Mouse (Mus musculus): ENCODE data around the gene Uhrf1. TPM values are rescaled to one million over a fixed set of nuclear protein-coding genes. Genes with fewer than 3 reads are reported as not detected.

Gene Uhrf1
- polyA plus RNA-seq, 1 experiment from 2014 or later, result 107 TPM

DNA sequence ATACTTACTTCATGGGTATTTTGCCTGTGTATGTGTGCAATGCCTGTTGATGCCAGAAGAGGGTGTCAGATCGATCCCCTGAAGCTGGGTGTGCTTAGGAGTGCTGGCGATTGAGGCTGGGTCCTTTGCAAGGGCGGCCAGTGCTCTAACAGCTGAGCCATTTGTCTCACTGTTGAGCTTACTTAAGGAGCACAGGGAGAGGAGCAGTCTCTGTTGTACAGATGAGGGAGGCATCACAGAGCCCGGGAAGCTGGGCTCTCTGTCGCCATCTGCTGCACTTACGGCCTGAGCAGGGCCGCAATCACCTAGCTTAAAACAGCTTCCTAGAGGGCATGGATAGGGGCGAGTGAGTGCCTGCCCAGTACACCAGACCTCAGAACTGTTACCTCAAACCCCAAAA is 29.9 kb downstream of the Uhrf1 start:
- Histone ChIP-seq H3K4me3 (no peak overlapping the region), H3K4me2 (no peak overlapping the region), H3K9me3 (no peaks in the 10 kb centered on the region), H3K27ac (no peak overlapping the region), H3K9ac (no peak overlapping the region), H3K27me3 (no peaks in the 10 kb centered on the region), H3K36me3 (peaks cover 6% of the 10 kb centered on the region; the same call in 1 of the 2 replicates), H3K4me1 (peaks cover 40% of the 10 kb centered on the region)
- no peak for ATAC-seq (ENCODE audit: insufficient number of reproducible peaks, low FRiP score, low TSS enrichment, low read depth)
- 38% methylated on average over 8 of the region's 8 CpGs for WGBS

DNA sequence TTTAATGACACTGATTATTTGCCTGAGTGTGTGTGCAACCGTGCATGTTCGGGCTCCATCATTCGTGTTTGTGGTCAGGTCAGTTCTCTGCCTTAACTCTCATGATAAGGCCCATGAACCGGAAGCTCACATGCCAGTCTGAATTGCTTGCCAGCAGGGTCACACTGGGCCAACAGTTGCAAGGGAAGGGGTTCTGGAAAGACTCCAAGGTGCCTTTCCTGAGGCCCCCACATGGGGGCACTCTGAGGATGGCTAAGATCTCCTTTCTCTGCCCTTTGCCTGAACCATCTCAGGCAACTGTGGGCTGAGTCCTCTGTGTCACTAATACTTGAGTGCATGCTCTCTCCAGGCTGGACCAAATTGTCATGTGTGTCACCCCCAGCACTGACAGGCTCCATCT is 34.1 kb downstream of the Uhrf1 start:
- no peak overlapping the region for H3K4me2 ChIP-seq

DNA sequence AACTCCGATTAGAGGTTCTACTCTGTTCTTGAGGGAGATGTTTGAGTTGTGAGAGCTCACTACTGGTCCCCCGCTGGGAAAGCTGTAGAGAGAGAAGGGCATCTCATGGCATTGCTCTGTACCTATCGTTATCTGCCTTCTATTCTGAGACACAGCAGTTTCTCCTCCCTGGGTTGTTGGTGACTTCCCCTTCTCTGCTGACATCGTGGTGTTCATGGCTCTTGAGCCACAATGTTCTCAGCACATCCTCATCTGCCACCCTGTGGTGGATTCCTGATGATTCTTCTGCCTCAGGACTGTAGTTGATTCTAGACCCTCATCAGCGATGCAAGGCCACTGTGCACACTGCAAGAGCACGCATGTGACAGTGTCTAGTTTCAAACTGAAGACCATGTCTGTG is 34.7 kb downstream of the Uhrf1 start:
- H3K4me3 ChIP-seq, result no peak overlapping the region
- H3K9me3 ChIP-seq, result no peaks in the 10 kb centered on the region
- no peak overlapping the region for H3K27ac ChIP-seq
- no peak for ATAC-seq (ENCODE audit: insufficient number of reproducible peaks, low FRiP score, low TSS enrichment, low read depth)
- 89% methylated on average over 6 of the region's 6 CpGs for WGBS
- H3K9ac ChIP-seq, result no peak overlapping the region
- H3K27me3 ChIP-seq, result no peaks in the 10 kb centered on the region
- no peak overlapping the region for H3K4me2 ChIP-seq
- peaks cover 6% of the 10 kb centered on the region; the same call in 1 of the 2 replicates for H3K36me3 ChIP-seq
- H3K4me1 ChIP-seq, result peaks cover 17% of the 10 kb centered on the region

More for the DNA sequence above, 34.1 kb downstream of the Uhrf1 start:
- H3K36me3 ChIP-seq, result peaks cover 6% of the 10 kb centered on the region; the same call in 1 of the 2 replicates
- H3K27me3 ChIP-seq, result no peaks in the 10 kb centered on the region
- no peak for ATAC-seq (ENCODE audit: insufficient number of reproducible peaks, low FRiP score, low TSS enrichment, low read depth)
- H3K4me3 ChIP-seq, result no peak overlapping the region
- H3K27ac ChIP-seq, result no peak overlapping the region
- no peaks in the 10 kb centered on the region for H3K9me3 ChIP-seq
- no peak overlapping the region for H3K9ac ChIP-seq
- peaks cover 17% of the 10 kb centered on the region for H3K4me1 ChIP-seq
- WGBS, result 52% methylated on average over 4 of the region's 4 CpGs

DNA sequence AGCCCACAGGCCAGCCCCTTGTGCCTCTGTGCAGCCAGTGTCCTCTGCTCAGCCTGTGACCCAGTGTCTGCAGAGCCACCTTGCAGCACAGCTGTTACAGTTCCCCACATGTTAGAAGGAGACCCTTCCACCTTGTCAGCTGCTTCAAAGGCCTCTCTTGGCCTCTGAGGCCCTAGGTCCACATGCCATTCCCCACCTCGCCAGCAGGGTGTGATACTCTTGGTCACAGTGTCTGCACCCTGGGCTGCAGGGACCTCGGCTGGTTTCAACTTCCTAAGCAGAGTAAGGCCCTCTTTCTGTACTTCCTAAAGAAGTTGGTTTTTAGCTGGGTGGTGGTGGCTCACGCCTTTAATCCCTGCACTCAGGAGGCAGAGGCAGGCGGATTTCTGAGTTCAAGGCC is 35.8 kb downstream of the Uhrf1 start:
- 54% methylated on average over 4 of the region's 4 CpGs for WGBS
- Histone ChIP-seq H3K27ac (no peak overlapping the region), H3K36me3 (peaks cover 6% of the 10 kb centered on the region; the same call in 1 of the 2 replicates), H3K9ac (no peak overlapping the region), H3K4me3 (no peak overlapping the region), H3K4me2 (no peak overlapping the region), H3K4me1 (peaks cover 10% of the 10 kb centered on the region), H3K27me3 (no peaks in the 10 kb centered on the region), H3K9me3 (no peaks in the 10 kb centered on the region)
- no peak for ATAC-seq (ENCODE audit: insufficient number of reproducible peaks, low FRiP score, low TSS enrichment, low read depth)

DNA sequence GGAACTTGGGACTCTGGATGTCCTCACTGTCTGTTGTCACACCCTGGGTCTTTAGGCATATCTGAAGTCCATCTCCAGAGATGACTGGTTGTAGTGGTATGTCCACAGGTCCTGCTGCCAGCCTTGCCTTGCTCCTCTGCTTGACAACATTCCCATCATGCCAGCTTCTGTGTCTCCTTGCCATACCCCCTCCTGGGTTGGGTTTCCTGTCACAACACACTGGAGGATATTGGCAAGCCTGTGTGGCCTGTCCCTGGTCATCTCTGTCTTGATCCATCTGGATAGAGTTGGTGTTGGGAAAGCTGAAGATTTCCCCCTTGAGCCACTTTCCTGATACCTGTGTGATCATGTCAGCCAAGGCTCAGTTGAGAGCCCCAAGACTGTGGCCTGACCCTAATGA is 37.6 kb downstream of the Uhrf1 start:
- H3K4me2 ChIP-seq, result no peak overlapping the region
- ATAC-seq (ENCODE audit: insufficient number of reproducible peaks, low FRiP score, low TSS enrichment, low read depth), result no peak
- no peak overlapping the region for H3K9ac ChIP-seq
- H3K27ac ChIP-seq, result no peak overlapping the region
- H3K4me3 ChIP-seq, result no peak overlapping the region
- no peaks in the 10 kb centered on the region for H3K9me3 ChIP-seq
- H3K36me3 ChIP-seq, result 0 out of 2 replicates have a peak, but pooled peaks cover 3% of the 10 kb centered on the region
- H3K27me3 ChIP-seq, result no peaks in the 10 kb centered on the region
- H3K4me1 ChIP-seq, result peaks cover 5% of the 10 kb centered on the region

DNA sequence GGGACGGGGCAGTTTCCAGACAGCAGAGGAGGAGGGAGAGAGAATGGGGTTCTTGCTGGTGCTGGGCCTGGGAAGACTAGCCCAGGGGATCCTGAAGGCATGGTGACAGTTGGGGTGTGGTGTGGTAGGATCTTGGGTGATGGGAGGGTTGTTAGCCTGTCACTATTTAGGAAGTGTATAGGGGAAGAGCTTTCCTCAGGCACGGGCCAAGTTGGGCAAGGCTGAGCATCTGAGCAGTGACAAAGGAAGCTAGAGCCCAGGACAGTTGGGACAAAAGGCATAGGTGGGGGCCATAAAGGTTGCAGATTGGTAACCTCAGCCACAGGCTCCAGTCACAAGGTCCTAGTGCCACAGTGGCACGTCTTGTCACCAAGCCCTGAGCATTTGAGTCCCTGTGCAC is 40.3 kb downstream of the Uhrf1 start:
- H3K4me1 ChIP-seq, result no peaks in the 10 kb centered on the region; the same call in 1 of the 2 replicates
- ATAC-seq (ENCODE audit: insufficient number of reproducible peaks, low FRiP score, low TSS enrichment, low read depth), result no peak
- H3K4me2 ChIP-seq, result no peak overlapping the region
- no peak overlapping the region for H3K4me3 ChIP-seq
- H3K9ac ChIP-seq, result no peak overlapping the region
- 0 out of 2 replicates have a peak, but pooled peaks cover 12% of the 10 kb centered on the region for H3K36me3 ChIP-seq
- H3K9me3 ChIP-seq, result no peaks in the 10 kb centered on the region
- H3K27ac ChIP-seq, result no peak overlapping the region
- no peaks in the 10 kb centered on the region for H3K27me3 ChIP-seq
- 83% methylated on average over 3 of the region's 3 CpGs for WGBS

DNA sequence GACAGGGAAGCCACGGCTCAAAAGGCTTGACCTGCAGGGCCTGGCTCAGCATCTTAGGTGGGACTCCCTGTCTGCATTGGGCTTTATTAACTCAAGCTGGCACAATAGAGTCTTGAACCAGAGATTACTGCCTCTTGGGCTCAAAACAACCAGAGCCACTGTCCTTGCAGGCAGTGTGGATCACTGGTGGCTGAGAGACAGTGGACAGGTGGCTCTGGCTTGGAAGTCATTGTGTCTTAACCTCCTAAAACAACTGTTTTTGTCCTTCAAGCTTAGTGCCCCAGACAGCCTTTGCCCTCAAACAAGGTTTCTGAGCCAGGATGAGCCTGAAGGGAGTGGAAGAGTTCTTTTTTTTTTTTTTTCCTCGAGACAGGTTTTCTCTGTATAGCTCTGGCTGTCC is 42.2 kb downstream of the Uhrf1 start:
- Histone ChIP-seq H3K4me2 (no peak overlapping the region), H3K9me3 (no peaks in the 10 kb centered on the region), H3K27me3 (no peaks in the 10 kb centered on the region), H3K4me1 (peaks cover 6% of the 10 kb centered on the region; the same call in 1 of the 2 replicates), H3K36me3 (peaks cover 16% of the 10 kb centered on the region; the same call in 1 of the 2 replicates), H3K9ac (no peak overlapping the region), H3K4me3 (no peak overlapping the region), H3K27ac (no peak overlapping the region)
- WGBS, result 68% methylated on average over 2 of the region's 2 CpGs
- no peak for ATAC-seq (ENCODE audit: insufficient number of reproducible peaks, low FRiP score, low TSS enrichment, low read depth)

DNA sequence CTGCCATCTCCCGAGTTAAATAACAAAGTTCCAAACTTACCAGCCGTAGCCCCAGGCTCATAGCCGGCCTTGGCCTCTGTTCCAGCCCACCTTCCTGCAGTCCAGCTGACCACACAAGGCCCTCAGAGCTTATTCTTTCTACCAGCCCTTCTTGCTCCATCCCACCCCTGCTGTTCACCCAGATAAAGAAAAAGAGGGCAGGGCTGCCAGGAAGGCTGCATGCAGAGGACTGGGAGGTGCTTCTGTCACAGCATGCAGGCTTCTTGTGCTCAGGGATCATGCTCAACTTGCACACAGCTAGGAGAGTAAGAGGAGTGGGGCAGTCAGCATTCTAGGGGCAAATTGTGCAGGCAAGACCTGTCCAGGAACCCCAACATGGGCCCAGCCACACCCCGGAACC is 45.0 kb downstream of the Uhrf1 start:
- WGBS, result 71% methylated on average over 4 of the region's 4 CpGs
- no peaks in the 10 kb centered on the region for H3K27me3 ChIP-seq
- H3K9ac ChIP-seq, result no peak overlapping the region
- H3K27ac ChIP-seq, result no peak overlapping the region
- peaks cover 32% of the 10 kb centered on the region for H3K36me3 ChIP-seq
- H3K9me3 ChIP-seq, result no peaks in the 10 kb centered on the region
- H3K4me3 ChIP-seq, result no peak overlapping the region
- peaks cover 7% of the 10 kb centered on the region; the same call in 1 of the 2 replicates for H3K4me1 ChIP-seq
- H3K4me2 ChIP-seq, result no peak overlapping the region
- ATAC-seq (ENCODE audit: insufficient number of reproducible peaks, low FRiP score, low TSS enrichment, low read depth), result no peak

DNA sequence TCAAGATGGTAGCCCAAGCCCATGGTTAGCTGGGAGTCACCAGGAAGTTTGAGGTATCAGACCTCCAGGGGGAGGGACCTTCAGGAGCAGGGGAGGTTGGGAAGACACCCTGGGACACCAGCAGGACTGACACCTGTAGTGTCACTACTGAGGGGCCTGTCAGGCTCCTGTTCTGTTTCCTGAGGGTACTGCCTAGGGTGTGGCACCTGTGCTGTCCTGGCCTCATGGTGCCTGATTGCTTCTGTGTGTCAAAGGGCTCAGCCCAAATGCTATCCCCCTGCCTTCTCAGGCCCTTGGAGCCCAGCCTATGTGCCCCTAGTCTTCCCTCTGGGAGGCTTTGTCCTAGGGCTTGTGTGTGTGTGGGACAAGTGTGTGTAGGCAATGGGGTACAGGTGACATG is 45.5 kb downstream of the Uhrf1 start:
- H3K36me3 ChIP-seq, result peaks cover 37% of the 10 kb centered on the region
- H3K4me2 ChIP-seq, result no peak overlapping the region
- no peak overlapping the region for H3K9ac ChIP-seq
- no peaks in the 10 kb centered on the region for H3K27me3 ChIP-seq
- H3K4me1 ChIP-seq, result peaks cover 7% of the 10 kb centered on the region; the same call in 1 of the 2 replicates
- no peaks in the 10 kb centered on the region for H3K9me3 ChIP-seq
- ATAC-seq (ENCODE audit: insufficient number of reproducible peaks, low FRiP score, low TSS enrichment, low read depth), result no peak
- no peak overlapping the region for H3K4me3 ChIP-seq
- H3K27ac ChIP-seq, result no peak overlapping the region

DNA sequence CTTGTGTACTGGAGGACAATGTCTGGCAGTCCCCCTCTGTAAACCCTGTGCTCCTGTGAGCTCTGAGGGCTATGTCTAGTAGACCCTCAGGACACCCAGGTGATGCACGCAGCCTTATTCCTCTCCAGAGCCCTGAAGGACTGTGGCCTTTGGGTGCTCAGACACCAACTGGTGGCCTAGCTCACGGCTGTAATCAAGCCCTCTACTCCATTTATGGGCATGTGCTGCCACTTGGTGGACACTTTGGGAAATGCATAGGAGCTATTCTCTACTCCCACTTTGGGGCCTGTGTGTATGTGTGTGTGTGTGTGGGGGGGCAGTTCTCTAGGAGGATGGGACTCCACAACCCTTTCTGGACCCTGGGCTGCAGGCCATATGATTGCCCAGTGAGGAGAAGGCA is 47.6 kb downstream of the Uhrf1 start:
- no peak overlapping the region for H3K9ac ChIP-seq
- 0 out of 2 replicates have a peak, but pooled peaks have one; percentile 22 for ATAC-seq (ENCODE audit: insufficient number of reproducible peaks, low FRiP score, low TSS enrichment, low read depth)
- H3K27me3 ChIP-seq, result no peaks in the 10 kb centered on the region
- WGBS, result 31% methylated on average over 2 of the region's 2 CpGs
- peaks cover 7% of the 10 kb centered on the region; the same call in 1 of the 2 replicates for H3K4me1 ChIP-seq
- no peak overlapping the region for H3K27ac ChIP-seq
- H3K4me2 ChIP-seq, result no peak overlapping the region
- H3K9me3 ChIP-seq, result no peaks in the 10 kb centered on the region
- peaks cover 53% of the 10 kb centered on the region for H3K36me3 ChIP-seq
- H3K4me3 ChIP-seq, result no peak overlapping the region

DNA sequence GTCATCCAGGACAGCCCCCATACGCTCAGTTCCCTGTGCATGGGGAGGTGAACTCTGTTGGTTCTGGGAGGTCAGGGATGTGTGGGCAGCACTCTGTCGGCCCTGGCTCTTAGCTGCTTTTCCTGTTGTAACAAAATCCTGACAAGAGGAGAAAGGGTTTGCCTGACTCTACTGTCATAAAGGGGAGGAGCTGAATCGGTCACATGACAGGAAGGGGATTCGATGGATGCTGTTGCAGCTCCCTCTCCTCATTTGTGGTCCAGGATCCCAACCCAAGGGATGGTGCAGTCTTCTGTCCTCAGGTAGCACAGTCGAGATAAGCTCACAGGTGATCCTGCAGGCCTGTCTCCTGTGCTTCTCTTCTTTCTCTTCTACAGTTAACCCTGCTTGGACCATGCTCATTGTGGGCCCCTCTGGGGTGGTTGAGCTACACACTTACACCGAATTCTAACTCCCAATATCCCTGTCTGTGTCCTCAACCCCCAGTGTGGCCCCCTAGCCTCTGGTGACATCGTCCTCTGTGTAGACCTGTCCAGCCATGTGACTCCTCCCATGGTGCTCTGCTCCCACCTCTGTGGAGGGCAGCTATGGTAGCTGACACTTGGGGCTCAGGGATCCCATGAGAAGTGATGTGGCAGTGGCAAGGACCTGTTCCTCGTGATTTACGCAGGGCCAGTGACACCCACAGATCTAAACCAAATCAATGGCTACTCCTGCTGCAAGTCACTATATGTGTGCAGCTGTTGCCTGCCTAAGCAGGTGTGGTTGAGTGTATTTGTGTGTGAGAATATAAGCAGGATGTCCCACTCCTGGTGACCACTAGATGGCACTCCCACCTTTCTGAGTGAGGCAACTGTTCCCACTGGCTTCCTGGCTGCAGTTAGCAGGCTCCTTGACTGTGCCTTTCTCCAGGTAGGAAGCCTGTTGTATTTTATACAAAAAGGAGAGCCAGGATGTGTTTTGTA is 54.1 kb downstream of the Uhrf1 start:
- Histone ChIP-seq H3K36me3 (peaks cover 86% of the 10 kb centered on the region), H3K9ac (no peak overlapping the region), H3K27me3 (no peaks in the 10 kb centered on the region), H3K27ac (no peak overlapping the region), H3K4me2 (no peak overlapping the region), H3K9me3 (no peaks in the 10 kb centered on the region), H3K4me3 (no peak overlapping the region), H3K4me1 (no peaks in the 10 kb centered on the region)
- 69% methylated on average over 9 of the region's 9 CpGs for WGBS
- ATAC-seq (ENCODE audit: insufficient number of reproducible peaks, low FRiP score, low TSS enrichment, low read depth), result no peak

DNA sequence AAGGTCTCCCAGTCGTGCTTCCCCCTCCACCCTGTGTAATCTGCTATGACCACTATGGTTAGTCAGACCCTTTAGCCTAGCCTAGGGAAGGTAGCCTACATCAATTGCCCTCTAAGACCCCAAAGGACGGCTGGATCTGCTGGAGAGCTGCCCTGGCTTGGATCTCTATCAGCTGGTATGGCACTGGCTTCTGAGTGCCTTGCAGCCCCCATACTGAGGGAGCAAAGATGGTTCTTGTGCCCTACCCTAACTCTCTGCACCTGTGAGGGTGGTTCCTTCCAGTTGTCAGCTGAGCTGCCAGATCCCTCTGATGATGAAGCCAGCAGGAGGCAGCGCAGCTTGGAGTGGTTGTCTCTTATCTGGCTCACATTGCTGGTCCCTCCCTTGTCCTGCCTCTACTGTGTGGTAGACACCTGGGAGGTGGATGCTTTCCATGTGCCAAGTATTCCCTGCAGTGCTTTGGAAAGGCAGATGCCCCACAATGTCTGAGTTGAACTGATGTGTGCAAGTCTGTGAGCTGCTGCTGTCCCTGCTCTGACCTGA is 56.1 kb downstream of the Uhrf1 start:
- H3K27me3 ChIP-seq, result no peaks in the 10 kb centered on the region
- H3K4me3 ChIP-seq, result no peak overlapping the region
- H3K27ac ChIP-seq, result no peak overlapping the region
- no peak overlapping the region for H3K9ac ChIP-seq
- H3K4me2 ChIP-seq, result no peak overlapping the region
- ATAC-seq (ENCODE audit: insufficient number of reproducible peaks, low FRiP score, low TSS enrichment, low read depth), result no peak
- H3K4me1 ChIP-seq, result no peaks in the 10 kb centered on the region
- H3K9me3 ChIP-seq, result no peaks in the 10 kb centered on the region
- 84% methylated on average over 3 of the region's 3 CpGs for WGBS
- peaks cover 88% of the 10 kb centered on the region for H3K36me3 ChIP-seq
